Mouse (Mus musculus) lung, embryonic 15.5 days (tissue): ENCODE measurements around the gene Gm5938. TPM values are rescaled to one million over a fixed set of nuclear protein-coding genes. Genes with fewer than 3 reads are reported as not detected.

Experiments
- ATAC-seq: fragments of 200-750 bp; cut with Nextera tagmentation; 2 replicates; pipeline ENCODE4 v1.8.0; 2017; ENCODE audit warnings: moderate number of reproducible peaks, borderline replicate concordance; ENCODE audit not compliant: low FRiP score, low TSS enrichment; ENCODE audit errors: extremely low read depth
- H3K27ac ChIP-seq: fragments of 300-500 bp; sonication (generic); 2 replicates; pipeline ENCODE4 v1.5.1; 2015; ENCODE audit warnings: moderate library complexity, mild to moderate bottlenecking, inconsistent platforms
- H3K27me3 ChIP-seq: fragments of 300-500 bp; sonication (generic); 2 replicates; pipeline ENCODE4 v1.6.1; 2015; ENCODE audit warnings: inconsistent platforms
- H3K36me3 ChIP-seq: fragments of 300-500 bp; sonication (generic); 2 replicates; pipeline ENCODE4 v1.6.1; 2015; ENCODE audit warnings: inconsistent platforms
- H3K4me1 ChIP-seq: fragments of 300-500 bp; sonication (generic); 2 replicates; pipeline ENCODE4 v1.6.1; 2015; ENCODE audit warnings: inconsistent platforms
- H3K4me2 ChIP-seq: fragments of 300-500 bp; sonication (generic); 2 replicates; pipeline ENCODE4 v1.6.1; 2015; ENCODE audit warnings: inconsistent platforms, mild to moderate bottlenecking, moderate library complexity
- H3K4me3 ChIP-seq: fragments of 300-500 bp; sonication (generic); 2 replicates; pipeline ENCODE4 v1.5.1; 2015; ENCODE audit warnings: mild to moderate bottlenecking, inconsistent platforms
- H3K9ac ChIP-seq: fragments of 300-500 bp; sonication (generic); 2 replicates; pipeline ENCODE4 v1.6.1; 2015; ENCODE audit warnings: inconsistent platforms
- H3K9me3 ChIP-seq: fragments of 300-500 bp; sonication (generic); 2 replicates; pipeline ENCODE4 v1.6.1; 2016; ENCODE audit warnings: inconsistent platforms
- WGBS: fragments of 180-500 bp; shearing (Covaris S2); methylation state at CpG from one replicate; pipeline ENCODE4 v1.1.7; 2015; 5-methylcytosine and 5-hydroxymethylcytosine counted together
- polyA plus RNA-seq: library from polyadenylated mRNA; unstranded; fragments of >200 nt; fragmentation: Nextera tagmentation; extraction: Ambion mirVana; gene quantifications from 2 replicates; pipeline ENCODE4 v1.2.1, GENCODE M21; 2015

Gm5938 gene
- not detected in 2 replicates for polyA plus RNA-seq

- H3K27ac ChIP-seq = no peak within 1 kb of the TSS
- no peak within 1 kb of the TSS for H3K4me2 ChIP-seq
- H3K9ac ChIP-seq = no peak within 1 kb of the TSS
- H3K4me3 ChIP-seq = no peak within 1 kb of the TSS
- ATAC-seq = no peak
- WGBS = 53% methylated on average over 1 of the region's 1 CpGs
- H3K27me3 ChIP-seq = no peaks in the 10 kb centered on the region
- H3K36me3 ChIP-seq = no peaks in the 10 kb centered on the region
- no peaks in the 10 kb centered on the region for H3K9me3 ChIP-seq
- no peaks in the 10 kb centered on the region for H3K4me1 ChIP-seq
These were observed at the start of gene Gm5938 for GRCm38 (mm10) chrX:78125167-78125566. Gm5938 (plus strand) TSS chrX:78125467.

GRCm38 (mm10) chrX:78091274-78091673 lies 34.0 kb upstream of the Gm5938 start, which contains the start of gene Obp1a:
Obp1a (minus strand) TSS chrX:78091374.
- Histone ChIP-seq H3K27me3 (no peaks in the 10 kb centered on the region), H3K9me3 (no peaks in the 10 kb centered on the region), H3K9ac (no peak within 1 kb of the TSS), H3K4me1 (no peaks in the 10 kb centered on the region), H3K36me3 (no peaks in the 10 kb centered on the region), H3K4me3 (no peak within 1 kb of the TSS), H3K27ac (no peak within 1 kb of the TSS), H3K4me2 (no peak within 1 kb of the TSS)
- ATAC-seq = no peak

Other genes starting within 250 kb of the Gm5938 start
- gene 5430402E10Rik, start 200.4 kb upstream of the Gm5938 start, polyA plus RNA-seq = not detected in 2 replicates
- not detected in 2 replicates for gene Obp1a, start 34.1 kb upstream of the Gm5938 start, polyA plus RNA-seq
- not detected in 2 replicates for gene Obp1b, start 61.3 kb downstream of the Gm5938 start, polyA plus RNA-seq
- gene Gm14743, start 120.5 kb downstream of the Gm5938 start, polyA plus RNA-seq = not detected in 2 replicates
- not detected in 2 replicates for gene 4930480E11Rik, start 244.2 kb downstream of the Gm5938 start, polyA plus RNA-seq